Mouse (Mus musculus) ES-E14 (cell line): ENCODE results near the gene Usp36. TPM values are rescaled to one million over a fixed set of nuclear protein-coding genes. Genes with fewer than 3 reads are reported as not detected.

Experiments used
- DNase-seq: peaks from one replicate; pipeline ENCODE4 v3.0.0-alpha.2; 2013; ENCODE audit warnings: low read depth, low spot score
- H3K27ac ChIP-seq: 2 replicates; pipeline ENCODE4 v1.5.1; 2012; ENCODE audit warnings: low read depth, mild to moderate bottlenecking, low read length, moderate library complexity, mixed read lengths; ENCODE audit not compliant: poor library complexity, insufficient read depth, severe bottlenecking
- H3K36me3 ChIP-seq: 2 replicates; pipeline ENCODE4 v1.6.1; 2012; ENCODE audit warnings: mild to moderate bottlenecking, low read length, moderate library complexity, mixed read lengths; ENCODE audit not compliant: control insufficient read depth, poor library complexity, insufficient read depth, severe bottlenecking
- H3K4me1 ChIP-seq, 2 experiments: fragments of 150-350 bp in 1 of 2; sonication (generic) in 1 of 2; 2 replicates each; pipeline ENCODE4 v1.6.1; 2012; ENCODE audit warnings: low read length in 2 of 2, mild to moderate bottlenecking in 1 of 2, mixed read lengths in 1 of 2; ENCODE audit not compliant: control insufficient read depth in 2 of 2, insufficient read depth in 2 of 2, poor library complexity in 1 of 2
- H3K4me3 ChIP-seq, 2 experiments: fragments of 150-350 bp in 1 of 2; sonication (generic) in 1 of 2; 2 replicates each; pipeline ENCODE4 v1.5.1; 2012; ENCODE audit warnings: low read length in 2 of 2, low read depth in 1 of 2, mild to moderate bottlenecking in 1 of 2, mixed read lengths in 1 of 2; ENCODE audit not compliant: insufficient read depth in 1 of 2, poor library complexity in 1 of 2, severe bottlenecking in 1 of 2
- H3K9ac ChIP-seq: 2 replicates; pipeline ENCODE4 v1.6.1; 2012; ENCODE audit warnings: low read depth, mild to moderate bottlenecking, low read length, mixed read lengths; ENCODE audit not compliant: poor library complexity, insufficient read depth, severe bottlenecking
- H3K9me3 ChIP-seq: fragments of 150-350 bp; sonication (generic); 2 replicates; pipeline ENCODE4 v1.6.1; 2012; ENCODE audit warnings: low read depth, mild to moderate bottlenecking, low read length; ENCODE audit not compliant: control insufficient read depth, insufficient read depth
- CHD2 ChIP-seq: IDR thresholded peaks from 2 replicates; pipeline ENCODE4 v1.6.1; 2014; ENCODE audit warnings: mild to moderate bottlenecking, low read depth, low read length, inconsistent platforms
- HCFC1 ChIP-seq: IDR thresholded peaks from 2 replicates; pipeline ENCODE4 v1.6.1; 2012; ENCODE audit warnings: low read length, inconsistent platforms, borderline replicate concordance; ENCODE audit not compliant: insufficient read depth
- MAFK ChIP-seq: IDR thresholded peaks from 2 replicates; pipeline ENCODE4 v1.6.1; 2014; ENCODE audit warnings: mild to moderate bottlenecking, low read depth, low read length, inconsistent platforms; ENCODE audit not compliant: insufficient read depth
- ZC3H11A ChIP-seq: IDR thresholded peaks from 2 replicates; pipeline ENCODE4 v1.6.1; 2012; ENCODE audit warnings: low read depth, mild to moderate bottlenecking, inconsistent platforms, low read length, borderline replicate concordance
- ZNF384 ChIP-seq: IDR thresholded peaks from 2 replicates; pipeline ENCODE4 v1.6.1; 2012; ENCODE audit warnings: low read depth, low read length, inconsistent platforms
- in situ Hi-C, 2 experiments: fragments of 600-800 bp; cut with MboI; formaldehyde crosslinking; loops; one replicate each; pipeline ENCODE4 v1.15.1; 2025; ENCODE audit warnings: low sequenced_read_pairs in 2 of 2, inconsistent platforms in 1 of 2; ENCODE audit not compliant: unreplicated experiment in 2 of 2
- total RNA-seq: library from RNA; depleted of rRNA; stranded (reverse); fragments of 300-350 nt; gene quantifications from 2 replicates; pipeline ENCODE4 v1.2.3, GENCODE M21; 2012

Gene Usp36
- total RNA-seq, 1 experiment, result 41.7 TPM

DNA sequence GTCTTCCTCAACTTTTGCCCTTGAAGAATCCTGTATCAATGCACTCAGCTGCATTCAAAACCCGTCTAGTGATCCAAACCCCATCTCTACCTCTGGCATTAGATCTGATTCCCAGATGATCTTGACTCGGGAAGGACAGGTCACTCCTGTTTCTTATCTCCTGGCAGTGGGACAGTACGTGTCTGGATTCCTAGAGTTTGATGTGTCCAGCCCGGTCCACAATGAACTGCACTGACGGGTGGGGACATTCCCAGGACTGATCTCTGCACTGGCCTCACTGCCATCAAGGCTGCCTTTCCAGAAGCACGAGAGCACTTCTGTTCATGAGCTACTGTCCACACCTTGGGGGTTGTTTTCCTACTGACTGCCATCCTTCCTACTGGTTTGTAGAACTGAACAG is 73.6 kb downstream of the Usp36 start:
- no peak overlapping the region for H3K9ac ChIP-seq
- H3K36me3 ChIP-seq, result no peaks in the 10 kb centered on the region
- no peak for DNase-seq
- no peak for TF ChIP-seq CHD2
- no peak for TF ChIP-seq ZNF384
- H3K4me1 ChIP-seq, result peaks cover 0 to 2% of the 10 kb centered on the region in 2 experiments; a peak in 1 of 4 replicates
- H3K9me3 ChIP-seq, result no peaks in the 10 kb centered on the region
- in situ Hi-C loops, result no loop called here
- no peak overlapping the region for H3K4me3 ChIP-seq
- no peak overlapping the region for H3K27ac ChIP-seq

DNA sequence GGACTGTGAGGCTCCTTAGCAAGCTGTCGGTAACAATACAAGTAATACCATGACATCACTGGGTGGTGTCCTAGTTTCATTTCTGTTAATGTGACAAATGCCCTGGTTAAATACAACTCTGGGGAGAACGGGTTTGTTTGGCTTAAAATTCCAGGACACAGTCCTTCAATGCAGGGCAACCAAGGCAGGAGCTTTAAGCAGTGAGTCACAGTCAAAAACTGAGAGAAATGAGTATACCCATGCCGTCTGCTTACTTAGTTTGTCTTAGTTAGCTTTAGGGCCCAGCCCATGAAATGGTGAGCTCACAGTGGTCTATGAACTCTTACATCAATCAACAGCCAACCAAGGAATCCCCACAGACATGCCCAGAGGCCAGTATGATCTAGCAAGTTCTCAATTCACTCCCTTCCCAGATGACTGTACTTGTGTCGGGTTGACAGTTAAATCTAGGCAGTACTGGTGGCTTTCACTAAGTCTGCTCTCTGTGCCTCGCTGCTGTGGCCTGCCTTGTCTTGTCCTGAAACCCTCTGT is 74.1 kb downstream of the Usp36 start:
- no peak overlapping the region for H3K4me3 ChIP-seq
- H3K36me3 ChIP-seq, result no peaks in the 10 kb centered on the region
- H3K9me3 ChIP-seq, result no peaks in the 10 kb centered on the region
- H3K4me1 ChIP-seq, result peaks cover 0 to 2% of the 10 kb centered on the region in 2 experiments; a peak in 1 of 4 replicates
- TF ChIP-seq HCFC1 (no peak), ZNF384 (no peak), ZC3H11A (no peak), MAFK (no peak)
- in situ Hi-C loops, result no loop called here
- H3K27ac ChIP-seq, result no peak overlapping the region
- H3K9ac ChIP-seq, result no peak overlapping the region
- no peak for DNase-seq

DNA sequence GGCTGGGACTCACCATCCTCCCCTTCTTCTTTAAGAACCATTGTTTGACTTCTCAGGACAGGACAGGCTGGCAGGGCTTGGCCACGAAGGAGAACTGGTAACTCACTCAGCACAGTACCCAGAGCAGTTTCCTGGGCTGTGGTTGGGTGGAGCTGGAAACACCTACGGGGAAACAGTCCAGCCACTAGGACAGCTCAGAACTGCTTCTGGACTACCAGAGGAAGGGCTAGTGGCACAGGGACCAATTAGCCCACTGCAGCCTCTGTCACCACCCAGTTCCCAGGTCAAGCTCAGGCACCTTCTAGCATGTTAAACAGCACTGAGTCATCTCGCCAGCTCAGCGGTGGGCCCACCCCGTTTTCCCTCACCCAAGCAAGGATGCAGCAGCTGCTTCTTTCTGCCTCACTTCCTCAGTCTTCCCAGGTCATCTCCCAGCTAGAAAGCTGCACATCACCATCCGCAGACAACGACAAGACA is 77.4 kb downstream of the Usp36 start:
- in situ Hi-C loops, result no loop called here

GRCm38 (mm10) chr11:118211749-118212635 is 78.1 kb downstream of the Usp36 start:
- Histone ChIP-seq H3K9me3 (no peaks in the 10 kb centered on the region), H3K4me3 (no peak overlapping the region), H3K9ac (no peak overlapping the region), H3K36me3 (no peaks in the 10 kb centered on the region), H3K4me1 (peaks cover 6 to 13% of the 10 kb centered on the region in 2 experiments; a peak in 2 of 4 replicates), H3K27ac (no peak overlapping the region)
- in situ Hi-C loops, result no loop called here
- no peak for TF ChIP-seq ZNF384
- no peak for TF ChIP-seq MAFK
- TF ChIP-seq ZC3H11A, result no peak
- no peak for TF ChIP-seq CHD2
- no peak for TF ChIP-seq HCFC1
- no peak for DNase-seq

More for the DNA sequence above, 77.4 kb downstream of the Usp36 start:
- no peak overlapping the region for H3K4me3 ChIP-seq
- no peak overlapping the region for H3K9ac ChIP-seq
- H3K9me3 ChIP-seq, result no peaks in the 10 kb centered on the region
- H3K4me1 ChIP-seq, result peaks cover 6 to 12% of the 10 kb centered on the region in 2 experiments; a peak in 2 of 4 replicates
- no peak for DNase-seq
- no peak overlapping the region for H3K27ac ChIP-seq
- no peaks in the 10 kb centered on the region for H3K36me3 ChIP-seq
- TF ChIP-seq ZNF384, result no peak
- TF ChIP-seq HCFC1, result no peak
- TF ChIP-seq CHD2, result no peak
- no peak for TF ChIP-seq MAFK
- no peak for TF ChIP-seq ZC3H11A
